Mouse (Mus musculus): ENCODE measurements around the gene Ankrd13c.

The Ankrd13c gene

DNA sequence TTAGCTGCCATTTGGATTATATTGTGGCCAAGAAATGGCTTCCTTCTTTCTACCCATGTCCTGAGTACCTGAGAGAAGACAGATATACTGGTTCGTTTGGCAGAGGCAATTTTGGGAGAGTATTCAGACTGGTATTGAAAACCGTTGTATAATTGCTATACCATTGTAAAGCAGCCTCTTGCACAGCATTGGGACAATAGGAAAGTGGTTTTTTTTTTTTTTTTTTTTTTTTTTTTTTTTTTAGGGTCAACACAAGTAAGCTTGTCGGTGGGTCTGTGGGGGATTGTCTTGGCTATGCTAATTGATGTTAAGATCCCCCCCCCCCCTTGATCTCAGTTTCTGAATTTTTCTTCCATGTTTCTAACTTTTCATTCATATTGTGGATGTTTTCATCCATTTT is 91.1 kb downstream of the Ankrd13c start:
- in situ Hi-C loops (cut with MboI; ENCODE audit: low pct_unique_long_range_greater_than_20kb in 1 of 2, low sequenced_read_pairs in 2 of 2, unreplicated experiment in 1 of 2) = no loop called here

DNA sequence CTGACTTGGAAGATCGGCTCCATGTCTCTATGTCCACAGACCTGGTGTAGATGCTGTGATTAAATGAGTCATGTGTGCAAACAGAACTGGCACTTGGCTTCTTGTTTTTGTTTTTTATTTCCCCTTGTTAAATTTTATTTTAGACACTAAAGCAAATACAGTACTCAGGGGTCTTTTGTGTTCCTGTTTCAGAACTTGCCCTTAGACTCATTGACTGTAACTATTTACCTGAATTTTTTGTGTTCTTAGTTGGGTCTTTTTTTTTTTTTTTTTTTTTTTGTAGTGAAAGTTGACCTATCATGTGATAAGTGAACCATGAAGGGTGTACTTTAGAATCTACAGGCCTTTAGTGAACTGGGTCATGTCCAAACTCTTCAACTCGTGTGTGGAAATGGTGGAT is 93.7 kb downstream of the Ankrd13c start:
- in situ Hi-C loops (cut with MboI; ENCODE audit: low pct_unique_long_range_greater_than_20kb in 1 of 2, low sequenced_read_pairs in 2 of 2, unreplicated experiment in 1 of 2) = no loop called here

DNA sequence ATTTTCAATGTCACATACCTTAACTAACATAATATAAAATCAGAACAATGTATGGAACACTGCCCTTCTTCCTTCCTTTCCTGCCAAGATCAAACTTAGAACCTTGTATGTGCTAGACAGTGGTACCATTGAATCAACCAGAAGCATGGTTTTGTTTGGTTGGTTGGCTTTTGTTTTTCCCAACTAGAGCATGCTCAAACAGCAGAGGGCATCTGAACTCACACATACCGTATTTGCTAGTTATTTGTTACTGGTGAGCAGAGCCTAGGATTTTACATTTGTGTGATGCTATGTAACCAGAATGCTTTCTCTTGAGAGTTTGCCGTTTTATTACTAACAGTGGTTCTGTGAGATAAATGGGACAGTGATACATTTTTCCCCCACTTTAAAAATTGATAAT is 102.5 kb downstream of the Ankrd13c start:
- in situ Hi-C loops (cut with MboI; ENCODE audit: low pct_unique_long_range_greater_than_20kb in 1 of 2, low sequenced_read_pairs in 2 of 2, unreplicated experiment in 1 of 2) = no loop called here
